Mouse (Mus musculus): ENCODE measurements around the gene Rbfox1.

- TF ChIP-seq CTCF (IDR thresholded peaks at IDR 0.05; ENCODE audit: low read depth) (no peak), EP300 (optimal IDR thresholded peaks at IDR 0.05) (no peak)
Measured at GRCm38 (mm10) chr16:6287699-6288098, 402.5 kb downstream of the Rbfox1 start.
